Mouse (Mus musculus) cerebellum, adult 2 months (tissue): Measurements from ENCODE around the gene Rilp.

Experiments
- CTCF ChIP-seq: fragments of 200-500 bp; IDR thresholded peaks from 2 replicates; pipeline ENCODE4 v1.5.1; 2011; ENCODE audit warnings: low read depth, mild to moderate bottlenecking, control low read depth, low read length, moderate library complexity, borderline replicate concordance; ENCODE audit not compliant: insufficient read depth
- POLR2A ChIP-seq: fragments of 200-500 bp; IDR thresholded peaks from 2 replicates; pipeline ENCODE4 v1.6.1; 2011; ENCODE audit warnings: low read length, control low read depth, borderline replicate concordance; ENCODE audit not compliant: insufficient read depth

DNA sequence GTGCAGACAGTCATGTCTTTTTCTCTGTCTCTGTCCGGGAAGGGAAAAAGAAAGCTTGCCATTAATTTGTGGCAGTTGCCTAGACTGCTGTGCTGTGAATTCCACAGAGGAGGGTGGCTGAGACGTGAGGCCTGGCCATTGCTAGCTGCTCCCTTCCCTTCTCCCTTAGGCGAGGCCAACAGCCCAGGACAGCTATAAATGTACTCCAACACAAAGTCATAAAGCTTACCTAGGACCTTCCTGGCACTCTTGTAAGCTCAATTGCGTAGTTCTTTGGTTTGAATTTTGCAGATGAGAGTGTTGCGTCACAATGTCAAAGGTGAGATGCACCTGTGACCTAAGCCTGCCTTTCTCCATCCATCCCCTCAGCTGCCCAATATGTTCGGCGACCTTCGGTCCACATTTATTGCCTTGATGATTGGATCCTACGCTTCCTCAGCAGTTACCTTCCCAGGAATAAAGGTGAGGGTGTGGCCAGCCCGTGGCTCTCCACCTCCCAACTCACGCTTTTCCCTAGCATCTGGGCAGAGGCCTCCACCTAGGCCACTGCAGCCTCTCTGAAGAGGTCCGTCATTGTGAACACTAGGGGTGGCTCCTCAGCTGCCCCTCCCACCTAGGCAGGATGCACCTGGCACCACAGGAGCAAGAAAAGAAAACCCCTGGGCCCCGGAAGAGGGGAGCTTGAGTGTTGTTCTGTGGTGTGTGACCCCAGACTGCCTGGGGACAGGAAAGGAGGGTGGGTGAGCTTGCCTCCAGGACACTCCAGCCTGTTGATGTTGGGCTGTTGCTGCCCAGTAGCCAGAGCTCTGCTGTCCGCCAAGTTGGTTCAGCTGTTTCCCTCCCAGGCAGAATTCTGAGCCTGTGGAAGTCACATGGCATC, 50.9 kb downstream of the Rilp start:
- TF ChIP-seq CTCF (no peak), POLR2A (no peak)
